Mouse (Mus musculus): ENCODE data around the gene Mc1r.

DNA sequence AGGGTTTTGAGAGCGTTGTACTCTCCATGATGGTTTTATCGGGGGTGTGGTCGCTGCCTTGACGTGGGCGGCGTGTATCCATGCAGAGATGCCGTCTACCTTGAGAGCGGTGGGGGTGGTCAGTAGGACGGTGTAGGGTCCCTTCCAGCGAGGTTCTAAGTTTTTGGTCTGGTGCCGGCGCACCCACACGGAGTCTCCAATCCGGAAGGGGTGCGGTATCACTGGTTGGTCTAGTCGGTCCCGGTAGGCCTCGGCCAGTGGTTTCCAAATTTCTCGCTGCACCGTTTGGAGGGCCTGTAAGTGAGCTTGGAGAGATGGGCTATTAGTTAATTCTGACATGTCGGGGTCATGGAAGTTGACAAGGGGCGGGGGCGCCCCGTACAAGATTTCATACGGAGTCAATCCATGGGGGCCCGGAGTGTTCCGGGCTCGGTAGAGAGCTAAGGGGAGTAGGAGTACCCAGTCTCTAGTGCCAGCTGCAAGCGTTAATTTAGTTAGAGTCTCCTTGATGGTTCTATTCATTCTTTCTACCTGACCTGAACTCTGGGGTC is 21.5 kb downstream of the Mc1r start:
- no peak for TF ChIP-seq CTCF (conservative IDR thresholded peaks at IDR 0.05 in 1 of 2, IDR thresholded peaks at IDR 0.05 in 1 of 2; ENCODE audit: low read depth in 2 of 2, low read length in 2 of 2)
- TF ChIP-seq JUND (conservative IDR thresholded peaks at IDR 0.05; ENCODE audit: low read depth, low read length), result no peak
- TF ChIP-seq POLR2A (IDR thresholded peaks at IDR 0.05; ENCODE audit: low read depth, low read length), result peak; percentile 55
- no peak for TF ChIP-seq EP300 (IDR thresholded peaks at IDR 0.05; ENCODE audit: low read length)
- peak; percentile 38 for TF ChIP-seq TCF12 (IDR thresholded peaks at IDR 0.05; ENCODE audit: low read depth, low read length)
- TF ChIP-seq ELF1 (IDR thresholded peaks at IDR 0.05; ENCODE audit: low read depth, low read length), result peak; percentile 27; the same call in 1 of the 2 replicates
- TF ChIP-seq ZKSCAN1 (IDR thresholded peaks at IDR 0.05; ENCODE audit: borderline replicate concordance, low read depth, low read length), result no peak
- no peak for TF ChIP-seq USF2 (conservative IDR thresholded peaks at IDR 0.05; ENCODE audit: low read depth, low read length)
- peak; percentile 1; the same call in 1 of the 2 replicates for TF ChIP-seq SIN3A (IDR thresholded peaks at IDR 0.05; ENCODE audit: low read length)
- TF ChIP-seq E2F4 (IDR thresholded peaks at IDR 0.05; ENCODE audit: insufficient replicate concordance, low read depth, low read length), result no peak
- no peak for TF ChIP-seq MAX (IDR thresholded peaks at IDR 0.05; ENCODE audit: low read length)
- no peak for TF ChIP-seq ZC3H11A (IDR thresholded peaks at IDR 0.05; ENCODE audit: low read depth, low read length)
- no peak for TF ChIP-seq ZNF384 (IDR thresholded peaks at IDR 0.05; ENCODE audit: low read depth, low read length)
